Mouse (Mus musculus) intestine, postnatal 0 days (tissue): ENCODE data around the gene Sacm1l. TPM values are rescaled to one million over a fixed set of nuclear protein-coding genes. Genes with fewer than 3 reads are reported as not detected.
A peak's percentile ranks its signal among the peaks of the same experiment; 100 is the strongest.

Experiments
- ATAC-seq: fragments of 200-750 bp; cut with Nextera tagmentation; 2 replicates; pipeline ENCODE4 v1.8.0; 2017; ENCODE audit warnings: mild to moderate bottlenecking, moderate TSS enrichment, moderate library complexity
- H3K27ac ChIP-seq: fragments of 300-500 bp; sonication (generic); 2 replicates; pipeline ENCODE4 v1.5.1; 2014; ENCODE audit warnings: mild to moderate bottlenecking, low read depth, low read length, moderate library complexity
- H3K27me3 ChIP-seq: fragments of 300-500 bp; sonication (generic); replicated peaks from 2 replicates; pipeline ENCODE4 v1.6.1; 2014; ENCODE audit warnings: low read length, mixed read lengths; ENCODE audit not compliant: control insufficient read depth, insufficient read depth
- H3K36me3 ChIP-seq: fragments of 300-500 bp; sonication (generic); 2 replicates; pipeline ENCODE4 v1.6.1; 2014; ENCODE audit warnings: mild to moderate bottlenecking, moderate library complexity; ENCODE audit not compliant: control insufficient read depth, insufficient read depth
- H3K4me1 ChIP-seq: fragments of 300-500 bp; sonication (generic); replicated peaks from 2 replicates; pipeline ENCODE4 v1.6.1; 2014; ENCODE audit warnings: antibody characterized with exemption, low read length, mixed read lengths; ENCODE audit not compliant: control insufficient read depth, insufficient read depth
- H3K4me2 ChIP-seq: fragments of 300-500 bp; sonication (generic); replicated peaks from 2 replicates; pipeline ENCODE4 v1.6.1; 2014; ENCODE audit warnings: low read depth, mild to moderate bottlenecking, moderate library complexity
- H3K4me3 ChIP-seq: fragments of 300-500 bp; sonication (generic); 2 replicates; pipeline ENCODE4 v1.5.1; 2014; ENCODE audit warnings: low read depth, low read length
- H3K9ac ChIP-seq: fragments of 300-500 bp; sonication (generic); 2 replicates; pipeline ENCODE4 v1.6.1; 2014; ENCODE audit warnings: mild to moderate bottlenecking, low read depth, low read length
- H3K9me3 ChIP-seq: fragments of 300-500 bp; sonication (generic); 2 replicates; pipeline ENCODE4 v1.6.1; 2016; ENCODE audit warnings: mixed run types; ENCODE audit not compliant: control insufficient read depth
- CTCF ChIP-seq: sonication (generic); IDR thresholded peaks from 2 replicates; pipeline ENCODE4 v1.5.1; 2016; ENCODE audit warnings: low read depth, mild to moderate bottlenecking, control low read depth, antibody characterized with exemption, moderate library complexity
- WGBS: fragments of 180-500 bp; shearing (Covaris S2); extraction: QIAGEN DNeasy Blood & Tissue Kit; methylation state at CpG from one replicate; pipeline ENCODE4 v1.1.7; 2014; 5-methylcytosine and 5-hydroxymethylcytosine counted together
- polyA plus RNA-seq: library from polyadenylated mRNA; unstranded; fragments of >200 nt; fragmentation: Nextera tagmentation; extraction: Ambion mirVana; gene quantifications from 2 replicates; pipeline ENCODE4 v1.2.1, GENCODE M21; 2015

The Sacm1l gene
- polyA plus RNA-seq, 1 experiment from 2014 or later: 37.3 TPM

DNA sequence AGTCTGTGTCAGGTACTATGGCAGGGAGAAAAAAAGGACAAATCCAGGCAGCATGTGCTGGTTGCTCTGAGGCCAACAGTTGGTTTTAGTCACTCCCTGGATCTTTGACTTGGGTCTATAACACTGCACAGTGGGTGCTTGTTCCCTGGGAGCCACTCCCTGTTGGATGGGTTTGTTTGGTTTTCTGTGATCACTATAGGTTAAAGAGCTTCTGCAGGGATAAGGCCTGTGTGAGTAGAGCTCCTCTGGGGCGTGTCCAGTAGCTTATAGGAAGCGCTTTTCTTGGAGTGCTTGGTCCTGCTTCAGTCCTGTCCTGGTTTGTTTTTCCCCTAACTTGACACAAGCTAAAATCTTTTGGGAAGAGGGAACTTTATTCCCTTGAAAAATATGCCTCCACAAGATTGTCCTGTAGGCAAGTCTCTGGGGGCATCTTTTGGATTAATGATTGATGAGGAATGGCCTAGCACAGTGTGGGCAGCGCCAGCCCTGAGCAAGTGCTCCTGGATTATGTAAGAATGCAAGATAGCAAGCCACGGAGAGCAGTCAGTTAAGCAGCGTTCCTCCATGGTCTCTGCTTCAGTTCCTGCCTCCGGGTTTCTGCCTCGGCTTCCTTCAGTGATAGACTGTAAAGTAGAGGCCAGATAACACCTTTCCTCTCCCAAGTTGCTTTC, 59.8 kb downstream of the Sacm1l start:
- Histone ChIP-seq H3K9ac (no peak overlapping the region), H3K27ac (no peak overlapping the region), H3K36me3 (peaks cover 47% of the 10 kb centered on the region), H3K27me3 (no peaks in the 10 kb centered on the region), H3K4me3 (no peak overlapping the region), H3K9me3 (no peaks in the 10 kb centered on the region), H3K4me1 (no peaks in the 10 kb centered on the region), H3K4me2 (no peak overlapping the region)
- ATAC-seq: peak; percentile 86
- WGBS: 41% methylated on average over 7 of the region's 7 CpGs
- no peak for TF ChIP-seq CTCF

DNA sequence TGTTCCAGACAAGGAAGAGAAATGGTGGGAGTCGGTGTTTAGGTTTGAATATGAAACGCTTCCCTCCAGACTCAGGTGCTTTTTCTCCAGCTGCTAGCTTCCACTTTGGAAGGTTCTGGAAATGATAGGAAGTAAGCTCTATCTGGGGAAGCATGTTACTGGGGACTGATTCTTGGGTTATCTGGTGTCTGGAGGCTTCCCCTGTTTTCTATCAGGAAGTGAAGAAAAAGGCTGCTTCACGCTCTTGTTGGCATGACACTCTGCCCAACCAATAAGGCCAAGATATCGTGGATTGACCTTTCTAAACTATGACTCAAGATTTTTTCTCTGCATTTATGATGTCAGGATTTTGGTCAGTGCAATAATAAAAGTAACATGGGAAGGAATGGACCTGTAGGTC, 65.6 kb downstream of the Sacm1l start:
- H3K27ac ChIP-seq: no peak overlapping the region
- peaks cover 13% of the 10 kb centered on the region for H3K36me3 ChIP-seq
- H3K9ac ChIP-seq: no peak overlapping the region
- H3K9me3 ChIP-seq: no peaks in the 10 kb centered on the region
- H3K4me2 ChIP-seq: no peak overlapping the region
- H3K4me1 ChIP-seq: no peaks in the 10 kb centered on the region
- H3K4me3 ChIP-seq: no peak overlapping the region
- 87% methylated on average over 4 of the region's 4 CpGs for WGBS
- no peak for ATAC-seq
- TF ChIP-seq CTCF: no peak
- H3K27me3 ChIP-seq: no peaks in the 10 kb centered on the region

DNA sequence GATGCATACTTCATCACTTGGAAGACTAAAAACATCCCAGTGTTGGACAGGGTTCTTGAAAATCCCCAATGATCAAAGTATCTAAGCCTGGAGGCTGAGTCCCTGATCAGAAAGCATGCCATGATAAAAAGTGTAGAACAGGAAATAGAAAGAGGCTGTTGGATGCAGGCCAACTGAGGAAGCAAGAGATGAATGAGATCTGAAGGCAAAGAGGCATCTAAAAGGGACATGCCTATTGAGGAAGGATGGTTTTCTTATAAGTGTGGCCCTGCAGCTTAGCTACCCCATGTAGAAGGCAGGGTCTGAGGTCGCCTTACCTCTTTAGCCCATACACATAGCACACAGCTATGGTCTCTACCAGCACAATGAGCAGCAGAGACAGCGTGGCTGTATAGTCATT, 67.4 kb downstream of the Sacm1l start:
- no peak overlapping the region for H3K27ac ChIP-seq
- no peak overlapping the region for H3K9ac ChIP-seq
- H3K4me2 ChIP-seq: no peak overlapping the region
- no peaks in the 10 kb centered on the region for H3K9me3 ChIP-seq
- WGBS: 89% methylated on average over 2 of the region's 2 CpGs
- peaks cover 7% of the 10 kb centered on the region for H3K36me3 ChIP-seq
- no peak overlapping the region for H3K4me3 ChIP-seq
- TF ChIP-seq CTCF: no peak
- ATAC-seq: 0 out of 2 replicates have a peak, but pooled peaks have one; percentile 9
- no peaks in the 10 kb centered on the region for H3K27me3 ChIP-seq
- H3K4me1 ChIP-seq: no peaks in the 10 kb centered on the region

DNA sequence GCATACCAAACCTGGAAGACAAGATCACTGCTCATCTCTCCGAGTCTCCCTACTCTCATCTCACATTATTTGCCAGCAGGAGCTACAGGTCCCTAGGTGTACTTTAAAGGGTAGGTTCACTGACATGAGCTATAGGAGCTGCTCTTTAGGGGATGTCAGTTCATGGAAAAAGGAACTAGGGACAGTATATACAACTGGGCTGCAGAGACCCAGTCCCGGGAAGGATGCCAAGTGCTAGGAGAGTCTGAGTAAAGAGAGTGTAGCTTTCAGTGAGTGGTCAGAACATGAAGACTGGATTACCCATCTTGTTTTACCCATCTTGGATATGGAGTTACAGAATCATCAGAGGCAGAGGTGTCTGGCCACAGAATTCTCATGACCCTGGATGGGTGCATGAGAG, 67.8 kb downstream of the Sacm1l start:
- TF ChIP-seq CTCF: no peak
- 94% methylated on average over 2 of the region's 2 CpGs for WGBS
- H3K27ac ChIP-seq: no peak overlapping the region

DNA sequence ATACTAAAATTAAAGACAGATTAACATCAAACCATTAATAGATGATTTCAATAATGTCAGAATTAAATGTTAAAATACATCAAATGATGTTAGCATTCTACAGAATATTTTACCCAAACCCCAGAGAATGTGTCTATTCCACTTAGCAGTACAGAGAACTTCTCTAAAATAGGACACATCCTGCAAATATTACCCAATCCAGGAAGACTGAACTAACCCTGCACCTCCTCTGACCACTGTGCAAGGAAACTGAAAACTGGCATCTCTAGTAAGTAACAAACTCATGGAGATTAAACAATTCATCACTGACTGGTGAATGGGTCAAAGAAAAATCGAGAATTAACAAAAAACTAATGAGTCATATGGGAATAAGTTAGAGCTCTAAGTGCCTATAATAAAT, 72.0 kb downstream of the Sacm1l start:
- WGBS: 81% methylated on average over 1 of the region's 1 CpGs
- Histone ChIP-seq H3K4me2 (no peak overlapping the region), H3K27ac (no peak overlapping the region), H3K9me3 (no peaks in the 10 kb centered on the region), H3K4me3 (no peak overlapping the region), H3K27me3 (no peaks in the 10 kb centered on the region), H3K36me3 (0 out of 2 replicates have a peak, but pooled peaks cover 3% of the 10 kb centered on the region), H3K4me1 (no peaks in the 10 kb centered on the region), H3K9ac (no peak overlapping the region)
- TF ChIP-seq CTCF: no peak
- ATAC-seq: no peak

More for the DNA sequence above, 67.8 kb downstream of the Sacm1l start:
- no peak overlapping the region for H3K4me3 ChIP-seq
- no peak overlapping the region for H3K4me2 ChIP-seq
- H3K36me3 ChIP-seq: peaks cover 7% of the 10 kb centered on the region
- ATAC-seq: no peak
- H3K27me3 ChIP-seq: no peaks in the 10 kb centered on the region
- no peak overlapping the region for H3K9ac ChIP-seq
- H3K9me3 ChIP-seq: no peaks in the 10 kb centered on the region
- H3K4me1 ChIP-seq: no peaks in the 10 kb centered on the region

DNA sequence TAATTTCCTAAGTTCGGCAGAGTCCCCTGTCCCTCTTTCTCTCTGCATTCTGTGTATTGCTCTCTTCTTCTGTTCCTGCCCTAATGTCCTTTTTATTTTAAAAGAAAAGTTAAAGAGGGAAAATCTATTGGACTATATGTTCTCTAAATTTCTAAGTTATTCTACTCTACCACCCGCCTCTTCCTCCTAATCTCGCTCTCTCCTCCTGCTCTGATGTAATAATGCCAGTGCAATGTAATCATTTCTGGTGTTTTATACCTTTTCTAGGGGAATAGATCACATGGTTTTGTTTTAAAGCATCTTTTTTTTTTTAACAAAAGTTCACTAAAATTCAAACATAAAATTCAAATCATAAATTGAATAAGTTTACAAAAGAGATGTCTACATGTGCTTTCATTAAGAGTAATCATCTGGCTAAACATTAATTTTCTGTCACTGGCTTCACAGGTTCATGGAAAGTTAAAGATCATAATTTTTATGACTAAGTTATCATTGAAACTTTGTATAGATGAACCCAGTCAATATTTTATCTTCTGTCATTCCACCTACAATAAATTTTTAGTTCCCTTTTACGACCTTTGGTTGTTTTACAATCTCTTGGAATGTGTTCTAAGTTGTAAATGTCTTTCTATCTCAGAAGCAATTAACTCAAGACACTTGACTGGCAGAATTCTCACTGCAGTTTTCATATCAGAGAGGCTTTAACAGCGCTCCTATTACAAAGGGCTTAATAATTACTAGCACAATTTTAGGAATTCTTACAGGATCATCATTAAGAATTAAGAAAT, 90.9 kb downstream of the Sacm1l start:
- Histone ChIP-seq H3K4me2 (peak overlapping the region; percentile 33), H3K9ac (no peak overlapping the region), H3K4me1 (peaks cover 6% of the 10 kb centered on the region; the same call in 1 of the 2 replicates), H3K4me3 (no peak overlapping the region), H3K27ac (no peak overlapping the region), H3K9me3 (no peaks in the 10 kb centered on the region), H3K36me3 (no peaks in the 10 kb centered on the region), H3K27me3 (no peaks in the 10 kb centered on the region)
- peak; percentile 85 for ATAC-seq
- no peak for TF ChIP-seq CTCF
- WGBS: 43% methylated on average over 5 of the region's 5 CpGs
